Mouse (Mus musculus) heart, adult 2 months (tissue): ENCODE results near the gene Hapln2.

Experiments used
- CTCF ChIP-seq: fragments of 200-600 bp; IDR thresholded peaks from 2 replicates; pipeline ENCODE4 v1.8.1; 2022; ENCODE audit warnings: antibody characterized with exemption, mild to moderate bottlenecking, moderate library complexity
- EP300 ChIP-seq: fragments of 200-500 bp; IDR thresholded peaks from 2 replicates; pipeline ENCODE4 v1.6.1; 2011; ENCODE audit warnings: low read depth, low read length, control low read depth; ENCODE audit not compliant: insufficient read depth
- POLR2A ChIP-seq: fragments of 200-500 bp; IDR thresholded peaks from 2 replicates; pipeline ENCODE4 v1.6.1; 2011; ENCODE audit warnings: mild to moderate bottlenecking, low read depth, low read length, control low read depth; ENCODE audit not compliant: insufficient read depth

- TF ChIP-seq POLR2A, result no peak
- TF ChIP-seq EP300, result no peak
- TF ChIP-seq CTCF, result no peak
These were observed 55.1 kb downstream of the Hapln2 start for GRCm38 (mm10) chr3:87972203-87972664.
